Mouse (Mus musculus): ENCODE results near the gene Pla2g1b.

The Pla2g1b gene

DNA sequence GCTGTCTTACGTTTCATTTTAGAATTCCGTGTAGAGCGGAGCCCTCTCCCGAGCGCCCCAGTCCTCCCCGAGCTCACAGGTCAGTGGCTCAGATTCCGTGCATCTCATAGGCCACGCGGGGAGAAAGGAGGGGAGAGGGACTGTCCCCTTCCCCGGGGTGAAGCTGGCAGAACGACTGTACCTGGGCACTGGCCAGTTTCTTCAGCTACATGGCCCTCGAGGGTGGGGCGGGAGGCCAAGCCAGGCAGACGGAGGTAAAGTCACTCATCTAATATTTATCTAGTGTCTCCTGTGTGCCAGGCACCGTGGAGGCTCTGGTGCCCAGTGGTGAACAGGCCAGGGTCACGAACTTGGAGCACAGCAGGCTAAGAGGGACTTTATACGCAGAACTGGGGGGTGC lies 19.0 kb upstream of the Pla2g1b start:
- no peak for DNase-seq (ENCODE audit: low spot score)

DNA sequence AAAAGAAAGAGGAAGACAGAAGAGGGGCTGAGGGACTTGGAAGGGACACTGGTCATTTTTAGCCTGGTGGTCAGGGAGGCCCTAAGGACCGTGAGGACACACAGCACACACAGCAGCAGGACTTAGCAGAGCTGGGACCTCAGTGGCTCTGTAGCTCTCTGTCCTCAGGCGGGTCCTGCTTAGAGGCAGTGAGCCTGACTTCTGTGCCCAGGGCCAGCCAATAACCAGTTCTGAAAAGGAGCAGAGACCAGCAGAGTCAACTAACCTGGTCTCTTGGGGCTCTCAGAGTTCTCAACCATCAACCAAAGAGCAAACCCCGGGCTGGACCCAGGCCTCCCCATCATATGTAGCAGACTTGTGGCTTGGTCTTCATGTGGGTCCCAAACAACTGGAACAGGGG lies 16.8 kb upstream of the Pla2g1b start:
- no peak for DNase-seq (ENCODE audit: low spot score)

DNA sequence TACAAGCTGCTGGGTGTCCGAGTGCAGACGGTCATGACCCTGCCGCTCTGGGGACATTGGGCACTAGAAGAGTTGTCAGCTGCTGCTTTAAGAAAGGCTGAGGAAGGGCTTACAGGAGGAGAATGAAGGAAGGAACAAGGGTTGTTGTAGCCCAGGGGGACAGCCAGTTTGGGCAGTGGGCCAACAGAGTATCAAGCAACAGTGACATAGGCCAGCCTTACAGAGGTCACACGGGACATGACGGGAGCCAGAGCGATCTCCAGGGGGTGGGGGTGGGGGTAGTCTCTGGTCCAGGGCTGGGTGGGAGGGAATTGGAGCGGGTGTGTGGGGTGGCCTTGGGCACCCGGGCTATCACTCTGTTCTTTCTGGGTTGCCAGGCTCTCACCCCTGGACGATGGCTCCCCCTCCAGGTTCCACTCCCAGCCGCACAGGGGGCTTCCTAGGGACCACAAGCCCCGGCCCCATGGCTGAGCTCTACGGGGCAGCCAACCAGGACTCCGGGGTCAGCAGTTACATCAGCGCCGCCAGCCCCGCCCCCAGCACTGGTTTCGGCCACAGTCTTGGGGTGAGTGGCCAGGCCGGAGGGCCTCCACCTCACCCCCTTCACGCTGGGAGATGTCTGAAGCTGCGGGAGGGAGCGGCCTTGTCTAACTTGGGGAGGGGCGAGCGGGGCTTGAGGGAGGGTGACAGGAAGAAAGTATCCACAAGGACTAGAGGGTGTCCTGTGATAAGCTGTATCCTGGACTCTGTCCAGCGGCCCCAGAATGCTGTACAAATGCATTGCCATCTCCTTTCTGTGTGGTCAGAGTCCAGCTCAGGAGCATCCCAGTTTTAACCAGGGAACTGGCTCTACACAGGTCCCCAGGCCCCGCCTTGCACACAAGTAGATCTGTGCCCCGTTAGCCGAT lies 15.4 kb upstream of the Pla2g1b start:
- no peak for DNase-seq (ENCODE audit: low spot score)

DNA sequence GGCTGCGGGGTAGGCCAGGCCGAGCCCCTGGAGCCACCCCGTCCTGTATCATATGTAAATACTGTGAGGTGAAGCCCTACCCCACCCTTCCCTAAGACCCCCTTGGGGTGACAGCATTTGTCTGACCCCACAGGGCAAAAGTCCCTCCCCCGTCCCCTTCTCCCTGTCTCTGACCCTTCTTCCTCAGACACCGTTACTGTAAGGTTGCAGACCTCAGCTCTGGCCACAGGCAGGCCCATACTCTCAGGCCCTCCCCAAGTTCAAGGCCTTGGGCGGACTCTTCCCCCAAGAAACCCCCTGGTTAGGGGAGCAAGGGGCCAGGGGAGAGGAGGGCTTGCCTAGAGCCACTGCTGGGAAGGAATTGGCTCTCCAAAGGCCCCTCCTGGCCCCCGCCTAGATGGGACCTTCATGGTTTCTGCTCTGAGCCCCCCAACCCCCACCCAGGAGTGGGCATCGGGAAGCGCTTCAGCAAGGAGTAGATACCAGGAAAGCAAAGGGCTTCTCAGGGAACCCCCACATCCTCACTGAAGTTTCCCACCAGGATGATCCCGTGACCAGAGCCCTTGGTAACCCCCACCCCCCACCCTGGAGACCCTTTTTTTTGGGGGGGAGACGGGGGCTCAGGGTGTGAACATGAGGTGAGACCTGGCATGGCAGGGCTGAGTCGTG lies 11.5 kb upstream of the Pla2g1b start:
- no peak for DNase-seq (ENCODE audit: low spot score)

DNA sequence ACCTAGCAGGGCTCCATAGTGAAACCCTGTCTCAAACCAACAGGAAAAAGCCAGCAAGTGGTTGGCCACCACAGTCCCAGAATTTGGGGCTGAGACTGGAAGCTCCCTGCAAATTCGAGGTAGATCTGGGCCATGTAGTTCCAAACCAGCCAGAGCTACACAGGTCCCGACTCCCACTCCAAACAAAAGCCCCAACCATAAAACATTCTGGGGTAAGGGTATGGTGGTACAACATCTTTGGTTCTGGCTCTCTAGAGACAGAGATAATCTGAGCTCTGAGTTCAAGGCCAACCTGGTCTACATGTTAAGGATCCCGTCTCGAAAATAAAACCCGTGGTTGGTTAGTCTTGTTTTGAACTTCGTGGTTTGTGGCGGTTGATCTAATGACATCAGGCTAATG lies 10.2 kb upstream of the Pla2g1b start:
- no peak for DNase-seq (ENCODE audit: low spot score)

DNA sequence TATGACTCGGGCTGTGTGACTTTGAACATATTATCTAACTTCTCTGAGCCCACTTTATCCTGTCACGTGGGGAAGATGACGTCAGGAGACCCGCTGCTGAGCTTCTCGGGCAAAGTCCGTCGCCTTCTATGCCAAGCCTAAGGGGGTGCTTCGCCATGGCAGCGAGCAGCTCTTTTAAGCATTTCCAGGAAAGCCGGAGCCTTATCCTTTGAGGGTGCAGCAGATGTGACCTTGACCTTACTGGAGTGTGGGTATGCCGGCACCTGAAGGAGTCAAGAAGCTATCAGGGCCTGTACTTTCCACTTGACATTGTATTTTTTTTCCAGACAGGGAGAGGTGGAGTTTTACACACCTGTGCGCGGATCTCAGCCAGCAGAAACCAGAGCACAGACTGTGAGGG lies 7.1 kb upstream of the Pla2g1b start:
- no peak for DNase-seq (ENCODE audit: low spot score)

DNA sequence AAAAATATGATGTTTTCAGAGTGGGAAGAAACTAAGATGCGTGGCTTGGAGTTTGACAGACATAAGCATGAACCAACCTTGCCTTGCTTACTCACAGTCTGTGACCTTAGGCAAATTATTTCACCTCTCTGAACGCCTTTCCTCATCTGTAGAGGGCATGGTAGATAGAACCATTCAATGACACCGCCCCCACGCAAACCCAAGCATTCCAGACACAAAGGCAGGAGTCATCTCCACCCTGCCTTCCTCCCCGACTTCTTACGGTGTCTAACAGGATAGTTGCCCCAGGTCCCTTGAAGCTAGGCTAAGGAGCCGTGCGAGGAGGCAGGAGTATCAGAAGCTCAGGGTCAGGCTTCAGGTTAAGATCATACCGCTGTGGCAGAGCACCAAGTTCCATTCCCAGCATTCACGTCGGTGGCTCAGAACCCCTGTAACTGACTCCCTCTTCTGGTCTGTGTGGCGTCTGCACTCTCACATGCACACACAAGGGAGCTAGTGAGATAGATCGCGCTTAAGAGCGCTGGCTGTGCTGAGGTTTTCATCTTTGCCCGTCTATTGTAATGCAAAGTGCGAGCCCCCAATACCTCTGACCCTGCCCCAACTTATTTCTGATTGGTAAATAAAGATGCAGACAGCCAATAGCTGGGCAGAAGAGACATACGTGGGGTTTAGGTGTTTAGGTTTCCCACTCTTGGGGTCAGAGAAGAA lies 1.5 kb upstream of the Pla2g1b start:
- no peak for DNase-seq (ENCODE audit: low spot score)

DNA sequence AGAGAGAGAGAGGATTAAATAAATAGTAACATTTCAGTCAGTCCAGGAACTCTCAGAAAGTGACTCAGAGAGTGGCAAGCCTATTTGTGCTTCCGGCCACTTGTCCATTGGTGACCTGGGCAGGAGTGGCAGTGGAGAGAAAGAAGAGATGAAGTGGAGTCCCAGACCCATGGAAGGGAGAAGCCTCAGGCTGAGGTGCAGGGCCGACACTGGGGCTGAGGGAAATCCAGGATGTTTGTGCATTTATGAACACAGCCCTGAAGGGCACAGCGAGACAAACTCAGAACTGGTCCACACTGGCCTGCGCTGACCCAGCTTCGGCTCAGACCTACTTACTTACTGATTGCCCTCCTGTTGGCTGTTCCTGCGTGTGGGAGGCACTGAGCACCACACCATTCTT lies 3.7 kb downstream of the Pla2g1b start:
- no peak for DNase-seq (ENCODE audit: low spot score)

DNA sequence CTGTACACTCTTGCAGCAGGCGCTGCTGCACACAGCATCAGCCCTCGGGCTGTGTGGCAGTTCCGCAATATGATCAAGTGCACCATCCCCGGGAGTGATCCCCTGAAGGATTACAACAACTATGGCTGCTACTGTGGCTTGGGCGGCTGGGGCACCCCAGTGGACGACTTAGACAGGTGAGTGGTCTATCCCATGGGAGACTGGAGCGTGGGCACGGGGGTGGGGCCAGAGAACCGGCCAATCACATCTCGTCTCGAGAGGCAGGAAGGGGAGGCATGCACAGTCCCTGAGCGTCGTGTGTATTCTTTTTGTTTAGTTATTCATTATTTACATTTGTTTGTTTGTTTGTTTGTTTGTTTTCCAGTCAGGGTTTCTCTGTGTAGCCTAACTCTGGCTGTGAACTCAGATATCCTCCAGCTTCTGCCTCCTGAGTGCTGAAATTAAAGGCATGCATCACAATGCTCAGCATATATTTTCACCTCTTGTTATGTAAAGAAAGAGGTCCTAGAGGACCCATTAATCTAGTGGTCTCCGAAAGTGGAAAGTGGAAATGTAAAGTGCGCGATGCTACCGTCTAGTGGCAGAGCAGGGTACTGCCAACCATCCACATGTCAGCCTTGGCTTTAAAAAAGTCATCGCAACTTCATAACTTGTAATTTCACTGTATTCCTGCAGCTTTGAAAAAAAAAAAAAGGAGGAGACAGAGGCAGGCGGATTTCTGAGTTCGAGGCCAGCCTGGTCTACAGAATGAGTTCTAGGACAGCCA lies 4.9 kb downstream of the Pla2g1b start:
- peak; percentile 82 for DNase-seq (ENCODE audit: low spot score)

DNA sequence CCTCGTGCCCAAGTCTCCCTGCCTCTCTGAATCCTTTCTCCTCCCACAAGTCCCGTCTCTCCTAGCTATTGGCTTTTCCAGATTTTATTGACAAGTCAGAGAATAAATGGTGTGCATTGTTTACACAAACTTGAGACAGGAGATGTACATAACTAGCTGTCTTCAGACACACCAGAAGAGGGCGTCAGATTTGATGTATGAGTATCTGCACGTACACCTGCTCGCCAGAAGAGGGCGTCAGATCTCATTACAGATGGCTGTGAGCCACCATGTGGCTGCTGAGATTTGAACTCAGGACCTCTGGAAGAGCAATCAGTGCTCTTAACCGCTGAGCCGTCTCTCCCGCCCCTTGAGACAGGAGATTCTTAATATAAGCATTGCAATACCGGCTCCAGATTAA lies 7.1 kb downstream of the Pla2g1b start:
- no peak for DNase-seq (ENCODE audit: low spot score)

DNA sequence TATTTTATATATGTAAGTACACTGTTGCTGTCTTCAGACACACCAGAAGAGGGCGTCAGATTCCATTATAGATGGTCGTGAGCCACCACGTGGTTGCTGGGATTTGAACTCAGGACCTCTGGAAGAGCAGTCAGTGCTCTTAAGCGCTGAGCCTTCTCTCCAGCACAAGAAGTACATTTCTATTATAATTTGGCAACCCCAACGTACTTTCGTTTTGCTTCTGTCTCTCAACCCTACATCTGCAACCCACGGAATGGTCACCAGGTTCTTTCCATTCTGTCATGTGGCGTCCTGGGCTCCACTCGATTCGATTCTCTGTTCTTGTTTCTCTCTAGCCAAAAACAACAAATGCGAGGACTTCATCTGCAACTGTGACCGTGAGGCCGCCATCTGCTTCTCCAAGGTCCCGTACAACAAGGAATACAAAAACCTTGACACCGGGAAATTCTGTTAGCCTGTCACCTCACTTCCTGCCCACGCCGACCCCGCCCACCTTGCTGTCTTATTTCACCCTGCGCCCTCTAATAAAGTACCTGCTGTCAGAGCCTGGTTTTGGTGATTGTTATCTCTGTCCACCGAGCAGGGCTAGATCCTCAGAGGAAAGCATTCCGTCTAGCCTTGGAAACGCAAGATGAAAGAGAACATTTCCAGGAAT lies 8.2 kb downstream of the Pla2g1b start:
- DNase-seq (ENCODE audit: low spot score), result no peak

DNA sequence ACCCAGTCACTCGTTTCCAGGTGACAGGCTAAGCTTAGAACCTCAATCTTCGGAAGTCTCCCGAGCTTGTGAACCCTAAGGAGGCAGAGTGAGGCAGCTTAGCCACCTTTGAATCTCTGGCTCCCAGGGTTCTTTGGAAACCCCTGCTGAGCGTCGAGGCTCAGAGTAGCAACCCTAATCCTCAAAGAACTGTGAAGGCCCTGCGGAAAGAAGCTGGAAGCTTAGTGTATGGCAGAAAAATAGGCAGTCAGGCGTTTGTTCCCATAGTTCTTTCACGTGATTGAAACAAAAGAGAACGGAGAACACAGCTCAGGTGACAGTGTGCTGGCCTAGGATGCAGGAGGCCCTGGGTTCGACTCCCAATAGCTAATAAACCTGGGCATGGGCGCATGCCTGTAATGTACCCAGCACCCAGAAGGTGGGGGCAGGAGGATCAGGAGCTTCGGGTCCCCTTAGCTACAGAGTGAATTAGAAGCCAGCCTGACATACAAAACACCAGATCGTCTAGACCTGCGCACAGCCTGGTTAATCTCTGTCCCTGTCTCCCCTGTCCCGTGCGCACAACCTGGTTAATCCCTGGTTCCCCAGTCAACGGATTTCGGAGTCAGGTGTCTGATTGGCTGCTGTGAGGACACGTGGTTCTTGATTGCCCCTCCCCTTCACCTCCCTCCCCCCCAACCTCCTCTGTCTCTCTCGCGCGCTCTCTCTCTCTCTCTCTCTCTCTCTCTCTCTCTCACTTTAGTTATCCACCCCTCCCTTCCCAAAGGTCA lies 9.5 kb downstream of the Pla2g1b start:
- peak; percentile 74 for DNase-seq (ENCODE audit: low spot score)

DNA sequence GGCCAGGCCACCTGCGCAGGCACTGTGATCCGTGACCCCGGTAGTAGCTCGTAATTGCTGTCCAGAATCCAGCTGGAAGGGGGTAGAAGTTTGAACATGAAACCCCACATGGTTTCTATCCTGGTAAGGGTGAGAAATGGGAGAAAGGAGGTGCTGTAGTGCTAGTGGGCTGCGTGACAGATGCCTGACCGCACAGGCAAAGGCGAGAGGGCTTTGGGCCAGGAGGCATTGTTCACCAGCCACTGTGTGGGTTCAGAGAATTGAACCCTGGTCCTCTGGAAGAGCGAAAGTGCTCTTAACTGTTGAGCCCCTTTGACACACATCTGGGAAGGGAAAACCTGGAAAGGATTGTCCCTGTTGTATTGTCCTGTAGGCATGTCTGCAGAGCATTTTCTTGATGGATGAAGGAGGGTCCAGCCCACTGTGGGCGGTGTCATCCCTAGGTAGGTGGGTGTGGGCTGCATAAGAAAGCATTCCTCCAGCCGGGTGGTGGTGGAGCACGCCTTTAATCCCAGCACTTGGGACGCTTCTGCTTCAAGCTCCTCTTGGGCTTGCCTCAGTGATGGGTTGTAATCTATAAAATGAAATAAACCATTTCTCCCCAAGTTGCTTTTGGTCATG lies 10.2 kb downstream of the Pla2g1b start:
- DNase-seq (ENCODE audit: low spot score), result no peak

DNA sequence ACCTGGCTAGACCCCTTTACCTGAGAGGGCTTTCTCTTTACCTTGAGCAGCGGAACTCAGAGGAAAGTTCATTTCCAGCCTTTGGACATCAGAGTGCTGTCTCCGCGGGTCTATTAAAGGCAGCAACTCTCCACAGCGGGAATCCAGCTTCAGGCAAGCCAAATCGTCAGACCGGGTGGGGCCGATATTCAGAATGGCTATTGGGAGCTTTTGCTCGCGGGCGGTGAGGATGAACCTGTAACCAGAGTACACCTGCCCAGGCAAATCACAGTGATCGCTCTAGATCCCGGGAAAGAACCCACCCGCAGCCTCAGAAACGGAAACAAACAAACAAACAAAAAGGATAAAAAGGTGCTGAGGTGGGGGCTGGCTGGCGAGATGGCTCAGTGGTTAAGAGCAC lies 13.5 kb downstream of the Pla2g1b start:
- DNase-seq (ENCODE audit: low spot score), result no peak

DNA sequence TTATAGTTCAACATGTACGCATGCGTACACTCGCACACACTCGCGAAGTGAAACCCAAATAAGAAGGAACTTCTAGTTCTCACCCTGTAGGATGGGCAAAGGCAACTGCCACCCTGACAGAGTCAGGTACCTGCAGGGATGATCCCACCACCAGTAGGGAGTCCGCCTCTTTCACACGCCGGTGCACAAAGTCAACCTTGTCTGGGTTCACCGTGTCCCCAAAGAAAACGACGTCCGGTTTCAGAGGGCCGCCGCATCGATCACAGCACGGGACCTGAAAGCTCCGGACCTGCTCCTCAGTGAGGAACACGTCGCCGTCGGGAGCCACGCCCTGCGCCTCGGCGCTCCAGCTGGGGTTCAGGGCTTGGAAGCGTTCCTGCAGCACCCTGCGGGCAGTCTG lies 14.0 kb downstream of the Pla2g1b start:
- DNase-seq (ENCODE audit: low spot score), result no peak

DNA sequence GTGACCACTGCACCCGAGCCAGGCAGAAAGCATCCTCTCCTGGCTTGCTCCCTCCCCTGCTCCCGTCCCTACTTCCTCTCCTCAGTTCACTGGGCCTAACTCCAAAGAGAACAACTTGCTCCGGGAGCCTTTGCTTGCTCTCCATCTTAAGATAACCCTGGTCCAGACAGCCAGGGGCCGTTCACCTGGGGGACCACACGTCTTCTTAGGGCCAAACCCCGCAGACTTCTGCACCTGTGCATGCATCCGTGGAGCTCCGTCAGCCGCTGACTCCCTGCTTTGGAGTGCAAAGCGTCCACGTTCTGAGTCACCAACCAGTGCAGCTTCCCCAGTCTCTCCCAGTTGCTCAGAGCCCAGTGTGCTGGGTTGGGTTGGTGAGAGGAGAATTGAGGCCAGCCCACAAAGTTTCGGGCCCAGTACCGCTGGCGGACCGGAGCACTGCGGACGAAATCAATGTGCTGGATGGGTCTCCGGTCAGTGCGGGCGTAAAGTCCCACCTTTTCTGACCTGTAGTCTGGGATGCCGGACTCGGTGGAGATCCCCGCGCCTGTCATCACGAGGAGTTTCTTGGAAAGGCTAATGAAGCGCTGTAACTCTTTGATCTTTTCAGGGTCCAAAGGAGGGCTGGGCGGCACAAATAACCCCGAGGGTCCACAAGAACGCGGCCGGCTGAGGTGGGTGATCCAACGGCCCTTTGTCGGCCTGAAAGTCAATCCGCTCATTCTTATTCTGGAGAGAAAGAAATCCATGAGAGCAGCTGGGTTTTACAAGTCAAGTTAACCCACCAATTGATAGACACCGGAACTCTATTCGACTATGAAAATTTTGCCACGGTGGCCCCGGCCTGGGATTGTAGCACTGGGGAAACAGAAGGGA lies 16.6 kb downstream of the Pla2g1b start:
- no peak for DNase-seq (ENCODE audit: low spot score)

DNA sequence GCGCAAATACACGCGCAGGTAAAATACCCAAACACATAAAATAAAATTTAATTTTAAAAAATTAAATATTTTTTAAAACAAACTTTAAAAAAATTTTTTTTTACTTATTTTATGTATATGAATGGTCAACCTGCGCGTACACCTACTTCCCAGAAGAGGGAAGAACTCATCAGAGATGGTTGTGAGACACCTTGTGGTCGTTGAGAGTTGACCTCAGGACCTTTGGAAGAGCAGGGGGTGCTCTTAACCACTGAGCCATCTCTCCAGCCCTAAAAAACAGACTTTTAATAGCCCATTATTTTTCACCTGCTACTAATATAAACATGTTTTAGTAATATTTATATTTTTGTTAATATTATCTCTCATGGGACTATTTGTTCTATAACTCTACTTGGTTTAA lies 17.3 kb downstream of the Pla2g1b start:
- DNase-seq (ENCODE audit: low spot score), result no peak

DNA sequence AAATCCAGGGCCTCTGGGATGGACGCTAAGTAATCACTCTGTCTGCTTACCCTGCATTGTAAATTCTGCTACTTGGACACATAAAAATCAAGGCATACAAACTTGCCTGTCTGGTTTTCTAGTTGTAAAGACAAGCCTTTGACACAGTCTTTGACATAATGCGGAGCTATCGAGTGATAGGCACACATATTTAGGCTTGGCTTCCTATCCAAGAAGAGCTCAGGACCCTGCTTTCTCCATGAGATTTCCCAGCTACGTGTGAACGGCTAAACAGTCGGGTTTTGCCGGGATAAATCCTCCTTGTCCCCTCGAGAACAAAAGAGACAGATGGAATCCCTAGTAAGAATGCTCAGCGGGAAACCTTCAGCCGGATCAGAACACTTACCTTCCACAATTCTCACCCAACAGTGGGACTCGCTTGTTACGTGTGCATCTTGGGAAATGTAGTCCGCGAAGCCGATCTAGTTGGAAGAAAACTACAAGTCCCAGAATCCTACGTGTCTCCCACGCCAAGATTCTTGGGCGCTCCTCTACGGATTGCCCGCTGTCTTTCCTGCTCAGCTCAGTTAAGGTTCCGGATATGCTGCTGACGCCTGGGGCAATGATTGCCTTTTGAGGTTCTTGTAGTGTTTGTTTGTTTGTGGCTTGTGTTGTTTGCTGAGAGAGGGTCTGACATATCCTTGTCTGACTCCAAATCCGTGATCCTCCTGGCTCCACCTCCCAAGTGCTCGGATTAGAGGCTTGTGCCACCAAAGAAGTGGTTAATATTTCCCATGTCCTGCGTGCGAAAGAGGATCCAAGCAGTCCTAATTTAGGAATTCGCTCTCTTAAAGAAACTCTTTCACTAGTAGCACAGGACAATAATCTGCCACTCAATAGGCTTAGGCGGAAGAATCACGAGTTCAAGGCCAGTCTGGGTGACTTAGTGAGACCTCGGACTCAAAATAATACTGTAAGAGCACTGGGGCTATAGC lies 18.2 kb downstream of the Pla2g1b start, which contains the start of gene Sirt4:
TSS of gene Sirt4 (minus strand) at position 779 of the 974 bp plus-strand sequence.
- DNase-seq (ENCODE audit: low spot score), result peak; percentile 97
